Mouse (Mus musculus): Measurements from ENCODE around the gene Dmrt1. TPM values are rescaled to one million over a fixed set of nuclear protein-coding genes. Genes with fewer than 3 reads are reported as not detected.

The Dmrt1 gene
- polyA plus RNA-seq, 1 experiment from 2014 or later = 0.61 TPM

DNA sequence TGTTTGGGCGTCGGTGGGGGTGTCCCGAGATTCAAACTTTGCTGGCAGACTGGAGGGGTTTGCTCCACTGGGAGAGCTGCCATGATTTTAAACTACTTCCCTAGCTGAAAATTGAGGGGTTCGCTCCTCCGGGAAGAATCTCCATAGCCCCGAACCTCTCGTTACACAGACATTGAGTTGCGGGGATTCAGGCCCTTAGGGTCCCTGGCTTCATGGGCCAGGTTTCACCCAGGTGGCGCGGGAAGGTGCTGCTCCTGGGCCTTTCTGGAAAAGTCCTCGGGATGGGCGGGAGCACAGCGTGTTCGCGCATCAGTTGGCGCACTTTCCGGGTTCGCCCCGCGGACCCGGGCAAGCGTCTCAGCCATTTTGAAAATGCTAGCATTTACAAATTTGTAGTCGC is 1.2 kb downstream of the Dmrt1 start:
- H3K27ac ChIP-seq = no peak overlapping the region
- peaks cover 90% of the 10 kb centered on the region for H3K27me3 ChIP-seq (ENCODE audit: poor library complexity, severe bottlenecking)
- H3K9me3 ChIP-seq = peaks cover 9% of the 10 kb centered on the region; the same call in 1 of the 2 replicates
- no peaks in the 10 kb centered on the region for H3K36me3 ChIP-seq (replicated peaks)
- DNase-seq (ENCODE audit: extremely low spot score, low spot score) = no peak
- peaks cover 19% of the 10 kb centered on the region for H3K4me1 ChIP-seq
- WGBS = 3% methylated on average over 23 of the region's 23 CpGs
- peak overlapping the region; percentile 45 for H3K4me3 ChIP-seq

DNA sequence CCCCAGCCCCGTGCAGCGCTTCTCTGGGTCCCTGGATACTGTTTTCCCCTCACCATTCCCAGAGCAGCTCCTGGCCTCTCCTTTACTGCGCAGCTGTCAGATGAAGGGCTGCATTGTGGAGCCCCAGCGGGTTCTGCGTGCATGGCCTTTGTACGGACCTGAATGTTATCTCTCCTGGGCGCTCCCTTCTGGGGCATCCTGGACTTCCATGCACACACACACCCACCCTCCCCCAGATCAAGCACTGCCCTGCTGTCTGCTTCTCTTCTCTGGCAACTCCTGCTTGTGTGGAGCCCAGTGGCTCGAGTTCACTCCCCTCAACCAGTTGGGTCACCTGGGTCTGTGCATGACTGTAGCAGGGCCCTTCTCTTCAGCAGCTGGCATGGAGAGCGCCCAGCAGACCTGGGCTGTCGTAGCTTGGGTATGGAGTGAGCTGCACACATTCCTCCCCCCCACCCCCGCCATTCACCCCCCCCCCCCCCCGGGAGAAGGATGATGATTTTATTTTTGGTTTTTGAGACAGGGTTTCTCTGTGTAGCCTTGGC is 9.6 kb downstream of the Dmrt1 start:
- Histone ChIP-seq H3K27ac (no peak overlapping the region), H3K27me3 (ENCODE audit: poor library complexity, severe bottlenecking) (peaks cover 48% of the 10 kb centered on the region), H3K4me1 (peaks cover 13% of the 10 kb centered on the region), H3K36me3 (replicated peaks) (no peaks in the 10 kb centered on the region), H3K9me3 (no peaks in the 10 kb centered on the region), H3K4me3 (no peak overlapping the region)
- DNase-seq (ENCODE audit: extremely low spot score, low spot score) = no peak
- 32% methylated on average over 12 of the region's 12 CpGs for WGBS

DNA sequence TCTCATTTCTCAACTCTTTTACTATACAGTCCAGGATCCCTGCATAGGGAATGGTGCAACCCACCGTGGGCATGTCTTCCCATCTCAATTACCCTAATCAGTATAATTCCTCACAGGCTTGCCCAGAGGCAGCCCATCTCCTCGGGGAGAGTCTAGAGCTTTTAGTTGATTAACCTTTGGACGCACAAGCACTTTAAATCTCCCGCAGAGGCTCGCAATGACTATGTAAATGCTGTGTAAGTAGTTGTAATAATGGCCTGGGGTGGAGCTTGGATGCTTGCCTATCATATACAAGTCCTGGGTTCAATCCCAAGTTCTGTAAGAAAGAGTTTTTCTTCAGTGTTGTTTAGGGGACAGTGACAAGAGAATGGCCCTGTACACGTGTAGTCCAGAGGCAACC is 18.7 kb downstream of the Dmrt1 start:
- Histone ChIP-seq H3K27me3 (ENCODE audit: poor library complexity, severe bottlenecking) (no peaks in the 10 kb centered on the region), H3K4me1 (peaks cover 4% of the 10 kb centered on the region), H3K4me3 (no peak overlapping the region), H3K9me3 (no peaks in the 10 kb centered on the region), H3K36me3 (replicated peaks) (no peaks in the 10 kb centered on the region), H3K27ac (no peak overlapping the region)
- 78% methylated on average over 6 of the region's 6 CpGs for WGBS
- no peak for DNase-seq (ENCODE audit: extremely low spot score, low spot score)

DNA sequence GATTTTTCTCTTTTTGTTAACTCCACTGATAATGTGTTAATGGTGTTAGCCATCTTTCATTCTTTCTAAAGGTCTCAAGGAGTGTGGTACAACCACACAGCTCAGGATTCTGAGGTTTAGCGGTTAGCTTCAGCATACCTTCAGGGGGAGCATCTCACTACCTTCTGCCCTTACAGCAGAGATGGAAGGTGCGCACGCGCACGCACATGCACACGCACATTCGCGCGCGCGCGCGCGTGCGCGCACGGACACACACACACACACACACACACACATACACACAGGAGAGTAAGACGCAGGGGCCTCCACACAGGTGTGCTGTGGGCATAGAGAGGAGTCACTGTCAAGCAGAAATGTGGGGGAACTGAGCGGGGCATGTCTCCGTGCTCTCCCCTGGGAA is 20.3 kb downstream of the Dmrt1 start:
- no peak overlapping the region for H3K27ac ChIP-seq
- H3K27me3 ChIP-seq (ENCODE audit: poor library complexity, severe bottlenecking) = no peaks in the 10 kb centered on the region
- H3K4me3 ChIP-seq = no peak overlapping the region
- no peaks in the 10 kb centered on the region for H3K36me3 ChIP-seq (replicated peaks)
- 98% methylated on average over 20 of the region's 20 CpGs for WGBS
- peaks cover 12% of the 10 kb centered on the region for H3K4me1 ChIP-seq
- DNase-seq (ENCODE audit: extremely low spot score, low spot score) = no peak
- no peaks in the 10 kb centered on the region for H3K9me3 ChIP-seq

DNA sequence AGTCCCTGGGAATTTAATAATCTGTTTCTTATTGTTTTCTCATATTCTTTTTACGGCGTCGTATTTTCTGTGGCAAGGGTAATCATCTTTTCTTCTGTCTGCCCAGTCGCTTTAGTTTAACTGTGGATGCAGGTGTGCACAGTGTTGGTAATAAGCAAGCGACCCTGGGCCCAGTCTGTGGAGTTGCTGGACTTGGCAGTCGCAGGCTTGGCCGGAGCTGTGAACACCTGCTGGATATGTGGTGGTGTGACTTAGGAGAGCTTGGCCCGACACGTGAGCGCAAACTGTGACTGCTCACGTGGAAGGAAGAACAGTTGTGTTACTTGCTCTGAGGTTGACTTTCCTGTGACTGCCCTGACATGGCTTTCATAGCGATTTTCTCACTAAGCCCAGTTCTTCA is 24.3 kb downstream of the Dmrt1 start:
- no peaks in the 10 kb centered on the region for H3K27me3 ChIP-seq (ENCODE audit: poor library complexity, severe bottlenecking)
- peaks cover 12% of the 10 kb centered on the region for H3K4me1 ChIP-seq
- 73% methylated on average over 12 of the region's 12 CpGs for WGBS

DNA sequence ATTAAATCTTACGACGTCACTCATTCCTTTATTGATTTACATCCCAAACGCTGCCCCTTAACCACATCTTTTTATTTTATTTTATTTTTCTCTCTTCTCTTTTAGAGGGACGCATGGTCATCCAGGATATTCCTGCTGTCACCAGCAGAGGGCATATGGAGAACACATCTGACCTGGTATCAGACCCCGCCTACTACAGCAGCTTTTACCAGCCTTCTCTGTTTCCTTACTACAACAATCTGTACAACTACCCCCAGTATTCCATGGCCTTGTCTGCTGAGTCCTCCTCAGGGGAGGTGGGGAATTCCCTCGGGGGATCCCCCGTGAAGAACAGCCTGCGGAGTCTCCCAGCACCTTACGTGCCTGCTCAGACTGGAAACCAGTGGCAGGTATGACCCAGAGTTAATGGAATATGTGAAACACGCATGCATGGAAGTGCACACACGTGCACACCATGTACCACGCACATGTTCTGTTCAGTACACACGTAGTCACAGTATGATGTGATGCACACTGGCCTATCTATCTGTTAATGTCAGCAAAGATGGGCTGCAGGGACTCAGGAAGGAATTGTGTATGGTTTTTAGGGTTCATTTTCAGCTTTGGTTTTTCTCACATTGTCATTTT is 40.4 kb downstream of the Dmrt1 start:
- no peaks in the 10 kb centered on the region for H3K9me3 ChIP-seq
- peak; percentile 64 for DNase-seq (ENCODE audit: extremely low spot score, low spot score)
- H3K4me1 ChIP-seq = peaks cover 4% of the 10 kb centered on the region
- H3K36me3 ChIP-seq (replicated peaks) = no peaks in the 10 kb centered on the region
- no peak overlapping the region for H3K4me3 ChIP-seq
- peaks cover 19% of the 10 kb centered on the region for H3K27me3 ChIP-seq (ENCODE audit: poor library complexity, severe bottlenecking)
- no peak overlapping the region for H3K27ac ChIP-seq
- WGBS = 37% methylated on average over 13 of the region's 13 CpGs

More for the DNA sequence above, 24.3 kb downstream of the Dmrt1 start:
- DNase-seq (ENCODE audit: extremely low spot score, low spot score) = no peak
- H3K4me3 ChIP-seq = no peak overlapping the region
- no peak overlapping the region for H3K27ac ChIP-seq
- H3K36me3 ChIP-seq (replicated peaks) = no peaks in the 10 kb centered on the region
- H3K9me3 ChIP-seq = peaks cover 12% of the 10 kb centered on the region; the same call in 1 of the 2 replicates

DNA sequence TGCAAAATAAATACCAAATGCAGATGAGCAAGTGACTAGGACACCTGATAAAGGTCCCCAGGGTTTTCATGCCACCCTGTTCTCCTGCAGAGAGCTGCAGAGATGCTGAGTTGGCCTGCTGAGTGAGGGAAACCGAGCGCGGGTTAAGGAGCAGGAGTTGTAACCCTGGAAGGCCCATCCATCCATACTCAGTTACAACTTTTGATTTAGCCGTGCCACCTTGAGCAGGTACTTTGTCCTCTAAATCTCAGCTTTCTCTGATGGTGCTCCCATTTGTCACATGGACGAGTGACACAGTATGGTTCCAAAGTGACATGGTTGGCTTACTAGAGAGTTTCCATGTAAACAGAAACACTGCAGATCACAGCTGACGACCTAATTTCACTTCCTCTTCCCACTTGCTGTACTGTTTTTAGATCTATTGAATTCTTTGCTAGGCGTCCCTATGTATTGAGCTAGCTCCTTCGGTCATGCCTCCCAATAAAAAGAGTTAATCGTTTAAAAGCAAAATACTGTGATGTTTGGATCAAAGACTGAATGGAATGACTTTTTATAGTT is 41.7 kb downstream of the Dmrt1 start:
- Histone ChIP-seq H3K27ac (no peak overlapping the region), H3K9me3 (no peaks in the 10 kb centered on the region), H3K4me3 (no peak overlapping the region), H3K4me1 (peaks cover 4% of the 10 kb centered on the region), H3K36me3 (replicated peaks) (no peaks in the 10 kb centered on the region), H3K27me3 (ENCODE audit: poor library complexity, severe bottlenecking) (peaks cover 24% of the 10 kb centered on the region)
- DNase-seq (ENCODE audit: extremely low spot score, low spot score) = no peak
- WGBS = 82% methylated on average over 9 of the region's 9 CpGs

DNA sequence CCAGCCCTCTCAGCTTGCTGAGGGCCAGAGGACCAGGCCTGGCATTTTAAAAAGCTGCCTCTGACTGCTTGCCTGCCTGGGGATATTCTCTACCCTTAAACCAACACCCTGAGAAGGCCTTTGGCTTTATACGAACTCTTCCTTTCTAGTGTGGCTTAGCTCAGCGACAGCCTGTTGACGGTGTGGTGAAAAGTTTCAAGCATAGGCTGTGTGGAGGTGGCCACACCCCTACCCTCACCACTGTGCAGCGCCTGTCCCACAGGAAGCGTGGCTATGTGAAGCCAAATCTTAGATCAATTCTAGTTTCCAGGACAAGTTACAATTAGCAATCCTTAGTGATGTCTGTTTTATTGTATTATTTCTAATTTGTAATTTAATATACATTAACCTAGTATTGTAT is 44.9 kb downstream of the Dmrt1 start:
- H3K4me1 ChIP-seq = peaks cover 7% of the 10 kb centered on the region
- H3K36me3 ChIP-seq (replicated peaks) = no peaks in the 10 kb centered on the region
- no peak overlapping the region for H3K27ac ChIP-seq
- WGBS = 70% methylated on average over 5 of the region's 5 CpGs
- H3K9me3 ChIP-seq = no peaks in the 10 kb centered on the region
- H3K27me3 ChIP-seq (ENCODE audit: poor library complexity, severe bottlenecking) = peaks cover 15% of the 10 kb centered on the region; the same call in 1 of the 2 replicates
- no peak overlapping the region for H3K4me3 ChIP-seq
- no peak for DNase-seq (ENCODE audit: extremely low spot score, low spot score)

DNA sequence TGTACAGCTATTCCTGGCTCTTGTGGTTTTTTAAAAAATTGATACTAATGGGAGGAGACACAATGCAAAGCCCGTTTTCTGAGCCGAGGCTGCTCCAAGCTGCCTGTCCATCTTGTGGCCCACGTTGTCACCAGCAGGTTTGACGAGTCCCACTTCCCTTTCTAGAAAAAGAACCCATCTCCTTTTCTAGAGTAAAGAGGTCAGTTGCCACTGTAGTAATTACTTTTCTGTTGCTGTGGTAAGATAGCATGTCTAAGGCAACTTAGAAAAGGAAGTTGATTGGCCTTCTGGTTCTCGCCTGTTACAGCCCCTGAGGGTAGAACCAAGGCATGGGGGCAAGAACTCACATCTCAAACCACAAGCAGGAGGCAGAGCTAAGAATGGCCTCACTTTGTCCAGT is 45.6 kb downstream of the Dmrt1 start:
- Histone ChIP-seq H3K27ac (no peak overlapping the region), H3K36me3 (replicated peaks) (no peaks in the 10 kb centered on the region), H3K27me3 (ENCODE audit: poor library complexity, severe bottlenecking) (peaks cover 15% of the 10 kb centered on the region; the same call in 1 of the 2 replicates), H3K4me3 (no peak overlapping the region), H3K4me1 (peaks cover 4% of the 10 kb centered on the region), H3K9me3 (no peaks in the 10 kb centered on the region)
- WGBS = 82% methylated on average over 5 of the region's 5 CpGs
- DNase-seq (ENCODE audit: extremely low spot score, low spot score) = no peak

DNA sequence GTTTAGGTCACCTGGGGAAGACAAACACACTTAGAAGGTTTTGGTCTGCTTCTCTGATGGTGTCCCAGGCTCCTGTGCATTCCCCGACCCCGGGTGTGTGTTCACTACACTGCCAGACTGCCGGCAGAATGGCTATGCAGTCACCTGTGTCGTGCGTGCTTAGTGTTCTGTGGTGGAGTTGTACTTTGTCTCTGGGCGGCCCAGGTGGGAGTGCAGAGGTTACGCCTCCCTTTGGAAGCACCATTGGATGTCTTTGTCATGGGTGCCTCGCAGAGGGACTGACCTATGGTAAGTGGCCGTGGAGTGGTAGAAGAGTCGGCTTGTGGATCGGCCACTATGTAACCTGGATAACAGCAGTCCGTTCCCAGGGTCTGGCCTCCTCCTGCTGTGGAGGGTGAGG is 59.0 kb downstream of the Dmrt1 start:
- DNase-seq (ENCODE audit: extremely low spot score, low spot score) = no peak
- Histone ChIP-seq H3K4me3 (no peak overlapping the region), H3K4me1 (no peaks in the 10 kb centered on the region), H3K27me3 (ENCODE audit: poor library complexity, severe bottlenecking) (peaks cover 26% of the 10 kb centered on the region), H3K9me3 (peaks cover 9% of the 10 kb centered on the region; the same call in 1 of the 2 replicates), H3K27ac (no peak overlapping the region), H3K36me3 (replicated peaks) (no peaks in the 10 kb centered on the region)
- 87% methylated on average over 12 of the region's 12 CpGs for WGBS

DNA sequence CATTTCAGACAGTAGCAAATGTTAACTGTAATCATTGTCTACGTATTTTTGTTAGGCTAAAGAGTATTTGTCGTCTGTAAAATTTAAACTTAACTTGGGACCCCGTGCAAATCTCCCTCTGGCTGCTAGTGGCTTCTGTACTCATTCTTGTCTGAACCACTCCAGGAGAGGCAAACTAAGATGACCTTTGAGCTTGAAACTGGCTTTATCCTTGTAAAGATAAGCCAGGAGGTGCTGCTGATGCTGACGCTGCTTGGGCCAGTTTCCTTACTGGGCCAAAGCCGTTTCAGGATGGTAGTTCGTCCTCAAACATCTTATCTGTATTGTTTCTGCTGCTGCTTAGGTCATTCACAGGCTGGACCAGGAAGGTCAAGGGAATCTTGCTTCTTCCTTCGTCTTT is 64.4 kb downstream of the Dmrt1 start:
- Histone ChIP-seq H3K4me3 (no peak overlapping the region), H3K36me3 (replicated peaks) (no peaks in the 10 kb centered on the region), H3K27me3 (ENCODE audit: poor library complexity, severe bottlenecking) (peaks cover 78% of the 10 kb centered on the region), H3K9me3 (no peaks in the 10 kb centered on the region), H3K4me1 (peaks cover 16% of the 10 kb centered on the region), H3K27ac (no peak overlapping the region)
- 88% methylated on average over 7 of the region's 7 CpGs for WGBS
- no peak for DNase-seq (ENCODE audit: extremely low spot score, low spot score)

DNA sequence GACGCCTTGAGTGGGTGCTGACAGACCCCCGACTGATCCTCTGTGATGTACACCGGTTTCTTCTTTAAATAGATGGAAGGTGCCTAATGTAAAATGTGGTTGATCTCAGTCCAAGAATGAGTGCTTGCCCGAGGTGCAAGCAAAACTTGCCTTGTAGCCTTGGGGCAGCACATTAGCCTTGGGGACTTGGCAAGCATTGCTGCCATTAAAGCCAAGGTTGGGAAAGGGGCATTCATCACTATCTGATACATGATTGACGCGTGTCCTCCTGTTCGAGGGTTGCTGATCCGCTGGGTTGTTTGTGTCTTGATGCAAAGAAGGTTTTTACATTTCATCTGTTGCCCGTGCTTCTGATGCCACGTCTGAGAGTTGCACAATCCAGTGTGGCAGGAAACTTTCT is 69.0 kb downstream of the Dmrt1 start:
- H3K9me3 ChIP-seq = peaks cover 3% of the 10 kb centered on the region; the same call in 1 of the 2 replicates
- no peak for DNase-seq (ENCODE audit: extremely low spot score, low spot score)
- 60% methylated on average over 10 of the region's 10 CpGs for WGBS
- H3K36me3 ChIP-seq (replicated peaks) = no peaks in the 10 kb centered on the region
- H3K4me3 ChIP-seq = no peak overlapping the region
- no peak overlapping the region for H3K27ac ChIP-seq
- H3K27me3 ChIP-seq (ENCODE audit: poor library complexity, severe bottlenecking) = peaks cover 83% of the 10 kb centered on the region
- H3K4me1 ChIP-seq = peaks cover 34% of the 10 kb centered on the region
